Mouse (Mus musculus) thymus, adult 18-20 months (tissue): ENCODE measurements at regions not wholly inside any gene's neighbourhood (a gene's known extent, or its start where the extent isn't known, plus 50 kb on each side); places are given as distances from the start of the nearest gene placed in this dataset.

Experiments
- DNase-seq, 2 experiments: peaks; one replicate each; pipeline ENCODE4 v3.0.0; 2022; ENCODE audit warnings: mixed read lengths in 2 of 2

DNA sequence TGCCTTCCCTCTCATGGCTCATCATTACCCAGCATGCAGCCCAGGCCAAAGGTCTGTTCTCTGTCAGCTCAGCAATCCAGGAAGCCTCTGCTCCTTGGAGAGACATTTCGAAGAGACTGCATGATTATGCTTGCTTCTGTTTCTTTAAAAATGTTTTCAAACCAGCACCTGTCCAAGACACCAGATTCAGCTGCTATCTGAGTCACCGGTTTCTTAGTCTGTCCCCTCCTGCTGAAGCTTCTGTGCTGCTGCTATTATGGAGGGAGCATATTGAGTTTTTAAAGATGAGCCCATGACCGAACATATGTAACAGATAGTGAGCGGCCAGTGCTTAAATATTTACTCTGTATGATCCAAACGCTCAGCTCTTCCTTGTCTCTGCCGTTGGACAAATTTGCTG lies 506.2 kb downstream of the Med13l start:
- DNase-seq = no peak

DNA sequence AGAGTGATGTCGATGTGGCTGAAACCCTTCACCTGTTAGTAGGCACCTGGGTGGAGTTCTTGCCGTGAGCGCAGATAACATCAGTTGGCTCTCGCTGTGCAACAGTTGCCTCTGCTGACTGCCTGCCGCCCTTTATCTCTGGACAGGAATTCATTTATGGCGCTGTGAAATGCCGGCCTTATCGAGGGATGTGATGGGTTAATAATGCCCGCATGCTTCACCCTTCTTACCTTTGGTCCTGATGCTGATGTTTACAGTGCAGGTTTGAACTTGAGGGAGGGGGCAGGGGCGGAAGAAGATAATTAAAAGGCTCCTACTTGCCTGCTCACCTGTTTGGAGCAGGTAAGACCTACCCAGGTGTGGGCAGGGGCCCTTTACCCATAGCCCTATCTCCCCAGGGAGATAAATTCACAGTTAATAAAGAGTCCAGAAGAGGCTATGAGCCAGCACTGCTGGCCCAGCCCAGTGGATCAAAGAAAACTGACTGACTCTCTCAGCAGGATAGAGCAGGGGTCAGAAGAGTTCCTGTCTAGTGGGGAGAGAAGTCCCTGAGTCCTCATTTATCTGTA lies 509.4 kb downstream of the Med13l start:
- no peak for DNase-seq

GRCm38 (mm10) chr5:119072712-119073111 lies 512.2 kb downstream of the Med13l start:
- no peak for DNase-seq

- no peak for DNase-seq
Observed at GRCm38 (mm10) chr5:119080747-119081146, 520.3 kb downstream of the Med13l start.

GRCm38 (mm10) chr5:119082895-119083294 lies 522.4 kb downstream of the Med13l start:
- no peak for DNase-seq

GRCm38 (mm10) chr5:119097576-119098193 lies 537.2 kb downstream of the Med13l start:
- no peak for DNase-seq

- DNase-seq = no peak
Observed at GRCm38 (mm10) chr5:119099817-119100216, 539.3 kb downstream of the Med13l start.

GRCm38 (mm10) chr5:119103503-119103902 lies 543.0 kb downstream of the Med13l start:
- DNase-seq = no peak

GRCm38 (mm10) chr5:119107898-119108297 lies 547.4 kb downstream of the Med13l start:
- DNase-seq = no peak

GRCm38 (mm10) chr5:119109501-119109900 lies 549.0 kb downstream of the Med13l start:
- DNase-seq = no peak

- DNase-seq = no peak
Observed at GRCm38 (mm10) chr5:119114074-119114473, 553.6 kb downstream of the Med13l start.

GRCm38 (mm10) chr5:119125745-119126144 lies 544.7 kb upstream of the Tbx3 start:
- no peak for DNase-seq

- no peak for DNase-seq
Observed at GRCm38 (mm10) chr5:119130176-119130575, 540.3 kb upstream of the Tbx3 start.

GRCm38 (mm10) chr5:119131461-119131860 lies 539.0 kb upstream of the Tbx3 start:
- DNase-seq = no peak

GRCm38 (mm10) chr5:119133378-119133777 lies 537.1 kb upstream of the Tbx3 start:
- no peak for DNase-seq

DNA sequence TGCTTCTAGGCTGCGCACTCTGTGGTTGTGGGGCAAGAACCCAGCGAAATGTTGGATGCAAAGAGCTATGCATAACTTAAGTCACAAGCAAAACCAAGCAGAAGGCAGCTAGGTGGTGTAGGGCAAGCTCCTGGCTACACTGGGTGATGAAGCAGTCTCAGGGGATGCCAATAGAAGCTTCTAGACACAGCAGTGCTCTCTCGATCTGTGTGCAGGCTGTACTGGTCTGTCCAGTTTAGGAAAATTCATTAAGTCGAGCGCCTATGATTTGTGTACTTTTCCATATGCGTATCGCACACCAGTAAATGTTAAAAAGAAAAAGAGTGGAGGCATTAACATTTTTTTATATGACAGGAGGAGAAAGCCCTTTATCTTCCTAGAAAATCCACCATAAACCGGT lies 533.6 kb upstream of the Tbx3 start:
- DNase-seq = no peak

- no peak for DNase-seq
Observed at GRCm38 (mm10) chr5:119137409-119137808, 533.1 kb upstream of the Tbx3 start.

GRCm38 (mm10) chr5:119137821-119138221 lies 532.6 kb upstream of the Tbx3 start:
- no peak for DNase-seq

DNA sequence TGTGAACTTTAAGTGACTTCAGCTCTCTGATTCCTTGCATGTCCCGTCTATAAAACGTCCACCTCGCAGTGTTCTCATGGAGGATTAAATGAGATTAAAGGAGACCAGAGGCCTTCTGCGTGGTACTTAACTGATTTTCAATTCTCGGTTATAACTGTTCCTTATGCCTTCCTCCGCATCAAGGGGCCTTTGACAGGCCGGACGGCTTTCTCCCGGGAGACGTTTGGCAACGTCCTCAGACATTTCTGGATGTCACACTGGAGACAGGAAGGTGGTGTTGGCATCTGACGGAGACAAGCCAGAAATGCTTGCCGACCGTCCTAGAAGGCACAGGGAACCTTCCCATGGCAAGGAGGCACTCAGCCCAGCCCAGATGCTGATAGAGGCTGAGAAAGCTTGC lies 532.2 kb upstream of the Tbx3 start:
- no peak for DNase-seq

DNA sequence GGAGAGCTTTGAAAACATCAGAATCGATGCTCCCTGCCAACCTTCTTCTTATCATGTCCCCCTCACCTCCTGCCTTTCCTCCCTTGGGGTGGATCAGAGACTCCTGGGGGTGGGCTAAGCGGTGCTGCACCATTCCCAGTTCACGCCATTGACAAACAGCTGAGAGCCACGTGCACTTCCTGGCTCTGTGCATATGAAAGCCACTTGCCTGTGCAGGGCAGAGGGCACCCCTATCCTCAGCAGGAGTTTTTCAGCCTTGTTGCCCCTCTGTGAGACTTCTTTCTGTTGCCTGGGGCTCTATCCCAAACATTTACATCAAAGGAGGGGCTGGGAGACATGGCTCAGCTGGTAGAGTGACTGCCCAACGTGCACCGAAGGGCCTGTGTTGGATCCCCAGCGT lies 531.1 kb upstream of the Tbx3 start:
- DNase-seq = no peak

DNA sequence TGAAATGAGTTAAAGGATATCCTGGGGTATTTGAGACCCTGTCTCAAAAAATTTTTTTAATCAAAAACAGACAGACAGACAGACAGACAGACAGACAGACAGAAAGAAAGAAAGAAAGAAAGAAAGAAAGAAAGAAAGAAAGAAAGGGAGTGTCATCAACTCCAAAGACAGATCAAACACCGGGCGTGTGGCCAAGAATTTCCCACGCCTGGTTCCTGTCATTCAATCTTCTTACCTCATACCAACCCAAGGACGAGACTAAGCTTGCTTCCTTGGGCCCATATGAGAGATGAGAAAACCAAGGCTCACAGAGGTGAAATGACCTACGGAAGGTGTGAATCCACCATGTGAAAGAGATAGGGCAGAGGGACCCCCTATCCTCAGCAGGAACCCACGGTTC lies 530.7 kb upstream of the Tbx3 start:
- no peak for DNase-seq

DNA sequence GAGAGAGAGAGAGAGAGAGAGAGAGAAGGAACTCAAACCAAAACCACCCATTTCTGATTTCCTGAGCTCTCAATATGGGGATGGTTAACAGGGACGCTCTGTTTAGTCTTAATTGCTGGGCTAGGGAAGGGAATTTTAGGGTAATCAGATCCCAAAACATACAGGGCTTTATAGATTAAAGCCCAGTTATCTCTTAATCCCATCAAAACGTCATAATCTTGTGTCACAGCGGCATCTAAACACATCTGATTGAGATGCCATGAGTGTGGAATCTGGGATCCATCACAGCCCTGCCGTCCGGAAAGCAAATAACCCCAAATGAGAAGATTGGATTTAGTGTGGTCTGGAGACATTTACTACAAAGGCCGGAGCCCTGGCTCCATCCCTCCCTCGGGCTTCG lies 527.1 kb upstream of the Tbx3 start:
- DNase-seq = no peak

- DNase-seq = no peak
Observed at GRCm38 (mm10) chr5:119149389-119150185, 520.9 kb upstream of the Tbx3 start.

DNA sequence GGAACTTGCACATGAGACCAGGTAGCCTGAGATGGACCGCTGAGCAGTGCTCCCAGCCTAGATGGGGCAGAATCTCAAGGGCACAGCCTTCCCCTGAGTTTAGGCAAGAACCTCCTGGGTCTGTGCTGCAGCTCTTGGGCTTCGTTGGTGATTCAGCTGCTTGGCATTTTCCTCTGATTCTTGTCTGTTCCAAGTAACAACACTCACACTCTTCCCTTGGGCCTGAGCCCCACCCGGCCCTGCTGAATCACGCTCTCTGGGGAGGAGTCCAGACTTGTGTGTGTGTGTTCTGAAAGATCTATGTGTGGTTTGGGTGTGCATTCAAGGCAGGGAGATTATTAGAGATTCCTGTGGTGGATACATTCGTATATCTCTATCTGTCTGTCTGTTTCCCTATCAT lies 517.4 kb upstream of the Tbx3 start:
- DNase-seq = no peak
